9 mouse cellular contexts compared by ENCODE assay signal in the genomic region with DNA sequence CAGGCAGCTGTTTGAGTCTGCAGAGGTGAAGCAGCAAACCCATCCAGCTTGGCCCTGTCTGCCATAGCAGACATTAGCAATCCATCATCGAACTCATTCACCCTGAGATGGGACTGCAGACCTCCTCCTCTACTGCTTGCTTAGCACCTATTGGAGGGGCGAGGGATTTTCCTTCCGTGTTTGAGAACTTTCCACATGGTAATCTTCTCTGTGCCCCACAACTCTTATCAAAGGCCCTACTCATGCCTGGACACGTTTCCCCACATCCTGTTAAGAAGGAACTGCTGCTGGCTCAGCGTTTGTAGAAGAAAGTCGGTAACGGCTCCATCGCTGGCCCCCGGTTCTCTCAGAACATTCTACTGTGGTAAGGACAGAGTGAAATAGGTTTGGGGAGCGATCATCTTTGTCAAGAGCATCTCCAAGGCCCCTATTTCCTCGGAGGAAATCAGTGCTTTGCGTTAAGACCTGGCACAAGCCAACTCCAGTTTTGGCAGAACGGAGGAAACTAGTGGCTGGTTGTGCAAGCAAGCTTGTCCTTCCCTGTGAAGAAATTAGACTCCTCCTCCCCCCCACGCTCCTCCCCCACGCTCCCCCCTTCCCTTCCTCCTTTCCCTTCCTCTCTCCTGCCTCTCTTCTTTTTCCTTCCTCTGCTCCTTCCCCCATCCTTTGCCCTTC. TPM values are rescaled to one million over a fixed set of nuclear protein-coding genes. Genes with fewer than 3 reads are reported as not detected.
DNase-seq lines count a peak whose midpoint lies in the region; ATAC-seq and TF ChIP-seq lines count a peak whose summit lies in the region.
"Had no signal": no experiment of that assay in that cellular context is flagged by ENCODE, and none has a peak within 500 bp of the region (broad histone marks: within the 10 kb centered on the region; RNA-seq: fewer than 3 reads in every experiment).

No protein-coding gene starts in this region.

- no peak for TF ChIP-seq EP300 in liver, postnatal 0 days (IDR thresholded peaks at IDR 0.05; ENCODE audit: low read depth)

- no peaks in the 10 kb centered on the region for H3K9me3 ChIP-seq in hindbrain, embryonic 14.5 days (ENCODE audit: control insufficient read depth, low read length)
- no peaks in the 10 kb centered on the region for H3K9me3 ChIP-seq in liver, postnatal 0 days (ENCODE audit: low read length)

- 0 out of 2 replicates have a peak, but pooled peaks cover 5% of the 10 kb centered on the region for H3K4me1 ChIP-seq in embryonic fibroblast, embryonic 13.5 days (ENCODE audit: control insufficient read depth, insufficient read depth, low read length)
- H3K4me1 ChIP-seq in hindbrain, embryonic 14.5 days (replicated peaks; ENCODE audit: control insufficient read depth, insufficient read depth, low read length): no peaks in the 10 kb centered on the region
- peaks cover 14% of the 10 kb centered on the region for H3K4me1 ChIP-seq in liver, postnatal 0 days (ENCODE audit: insufficient read depth)

- peak; percentile 71 for TF ChIP-seq POLR2A in embryonic fibroblast, embryonic 13.5 days (IDR thresholded peaks at IDR 0.05; ENCODE audit: low read depth, low read length)

- WGBS in hindbrain, embryonic 14.5 days: 74% methylated on average over 15 of the region's 15 CpGs
- WGBS in liver, postnatal 0 days (ENCODE audit: insufficient replicate concordance): 24% methylated on average over 15 of the region's 15 CpGs

- peak; percentile 84 for ATAC-seq in CD4-positive, CD25-positive, alpha-beta regulatory T cell, adult 4 months
- no peak for ATAC-seq in hindbrain, embryonic 14.5 days (ENCODE audit: low FRiP score)
- ATAC-seq in liver, postnatal 0 days: peak; percentile 82

- H3K36me3 ChIP-seq in hindbrain, embryonic 14.5 days (replicated peaks; ENCODE audit: control insufficient read depth, insufficient read depth): no peaks in the 10 kb centered on the region
- no peaks in the 10 kb centered on the region for H3K36me3 ChIP-seq in liver, postnatal 0 days (replicated peaks; ENCODE audit: insufficient read depth, low read length)

- H3K9ac ChIP-seq in hindbrain, embryonic 14.5 days: no peak overlapping the region
- peak overlapping the region; percentile 46 for H3K9ac ChIP-seq in liver, postnatal 0 days (replicated peaks)

- H3K27me3 ChIP-seq in hindbrain, embryonic 14.5 days (ENCODE audit: control insufficient read depth, insufficient read depth, low read length): no peaks in the 10 kb centered on the region
- H3K27me3 ChIP-seq in liver, postnatal 0 days (ENCODE audit: insufficient read depth, low read length): no peaks in the 10 kb centered on the region

- TF ChIP-seq CTCF in embryonic fibroblast, embryonic 13.5 days (IDR thresholded peaks at IDR 0.05; ENCODE audit: borderline replicate concordance, insufficient read depth, low read length): no peak
- peak; percentile 16; the same call in 1 of the 2 replicates for TF ChIP-seq CTCF in liver, postnatal 0 days (IDR thresholded peaks at IDR 0.05; ENCODE audit: low read depth)

- H3K4me3 ChIP-seq in embryonic fibroblast, embryonic 13.5 days (ENCODE audit: insufficient read depth, low read length): no peak overlapping the region
- no peak overlapping the region for H3K4me3 ChIP-seq in hindbrain, embryonic 14.5 days (replicated peaks; ENCODE audit: low read length)
- H3K4me3 ChIP-seq in liver, postnatal 0 days (ENCODE audit: low read depth, low read length): peak overlapping the region; percentile 51

- DNase-seq in 416B (ENCODE audit: low read depth): peak; percentile 98
- no peak for DNase-seq in hindbrain, embryonic 14.5 days (ENCODE audit: low spot score)
- peak; percentile 73 for DNase-seq in liver, postnatal 0 days
- DNase-seq in skeletal muscle tissue, adult 2 months (ENCODE audit: low read depth, low spot score): peak; percentile 59
- no peak for DNase-seq in left cerebral cortex, adult 9 months (ENCODE audit: low spot score in 2 of 2)
- no peak for DNase-seq in cerebellum, adult 9-11 months

- 0 out of 2 replicates have a peak overlapping the region, but pooled peaks have one; percentile 6 for H3K4me2 ChIP-seq in hindbrain, embryonic 14.5 days (replicated peaks)
- peak overlapping the region; percentile 75 for H3K4me2 ChIP-seq in liver, postnatal 0 days (ENCODE audit: low read depth, low read length)

- peak overlapping the region; percentile 81 for H3K27ac ChIP-seq in embryonic fibroblast, embryonic 13.5 days (ENCODE audit: insufficient read depth, low read length)
- peak overlapping the region; percentile 65 for H3K27ac ChIP-seq in hindbrain, embryonic 14.5 days
- H3K27ac ChIP-seq in liver, postnatal 0 days (ENCODE audit: low read depth): peak overlapping the region; percentile 92

RNA-seq across cellular contexts. Expression of gene Ccdc63, which starts 4.9 kb away (rescaled TPM):
- polyA plus RNA-seq in CD4-positive, CD25-positive, alpha-beta regulatory T cell, adult 4 months (2017; shearing (Covaris generic)): under 1 TPM in 1 of 2 experiments, not detected in 1; 0.75 TPM
- polyA plus RNA-seq in embryonic fibroblast, embryonic 13.5 days (2011; ENCODE audit: insufficient read length, low read depth, missing spikeins): not detected in 2 replicates
- 0.23 TPM in 1 of 2 replicates, not detected in the other for polyA plus RNA-seq in hindbrain, embryonic 14.5 days (2014; fragmentation: Nextera tagmentation; extraction: Ambion mirVana)
- 0.13 and 0.18 TPM in 2 replicates for polyA plus RNA-seq in liver, postnatal 0 days (2015; fragmentation: Nextera tagmentation; extraction: Ambion mirVana)
- polyA plus RNA-seq: large intestine, adult 2 months had no signal

RNA-seq across cellular contexts. Expression of gene Ppp1cc, which starts 12.6 kb away (rescaled TPM):
- polyA plus RNA-seq in CD4-positive, CD25-positive, alpha-beta regulatory T cell, adult 4 months (2017; shearing (Covaris generic)): 10 to 100 TPM; 34.6 to 82.0 TPM
- 231 and 241 TPM in 2 replicates for polyA plus RNA-seq in embryonic fibroblast, embryonic 13.5 days (2011; ENCODE audit: insufficient read length, low read depth, missing spikeins)
- 200 and 229 TPM in 2 replicates for polyA plus RNA-seq in hindbrain, embryonic 14.5 days (2014; fragmentation: Nextera tagmentation; extraction: Ambion mirVana)
- polyA plus RNA-seq in liver, postnatal 0 days (2015; fragmentation: Nextera tagmentation; extraction: Ambion mirVana): 97.7 and 97.9 TPM in 2 replicates

RNA-seq across cellular contexts. Expression of gene Myl2, which starts 44.8 kb away (rescaled TPM):
- not detected for polyA plus RNA-seq in CD4-positive, CD25-positive, alpha-beta regulatory T cell, adult 4 months (2017; shearing (Covaris generic))
- 0.76 TPM in 1 of 2 replicates, not detected in the other for polyA plus RNA-seq in embryonic fibroblast, embryonic 13.5 days (2011; ENCODE audit: insufficient read length, low read depth, missing spikeins)
- 0.80 and 0.86 TPM in 2 replicates for polyA plus RNA-seq in hindbrain, embryonic 14.5 days (2014; fragmentation: Nextera tagmentation; extraction: Ambion mirVana)
- 0.66 and 7.2 TPM in 2 replicates for polyA plus RNA-seq in liver, postnatal 0 days (2015; fragmentation: Nextera tagmentation; extraction: Ambion mirVana)

Comparison
In these comparisons a context has a peak if more than half of its experiments do, and no peak if none do; other contexts are left out.
1. DNase-seq: peak in 416B (single experiment), liver, postnatal 0 days (single experiment) and skeletal muscle tissue, adult 2 months (single experiment); none in hindbrain, embryonic 14.5 days (single experiment), left cerebral cortex, adult 9 months (0 of 2) and cerebellum, adult 9-11 months (single experiment).
2. Peak in every context shown above with its lines, with median percentiles within 50 percentile points of each other: H3K27ac ChIP-seq.